Comparison of ENCODE assay signal across 11 mouse cellular contexts in the genomic region with DNA sequence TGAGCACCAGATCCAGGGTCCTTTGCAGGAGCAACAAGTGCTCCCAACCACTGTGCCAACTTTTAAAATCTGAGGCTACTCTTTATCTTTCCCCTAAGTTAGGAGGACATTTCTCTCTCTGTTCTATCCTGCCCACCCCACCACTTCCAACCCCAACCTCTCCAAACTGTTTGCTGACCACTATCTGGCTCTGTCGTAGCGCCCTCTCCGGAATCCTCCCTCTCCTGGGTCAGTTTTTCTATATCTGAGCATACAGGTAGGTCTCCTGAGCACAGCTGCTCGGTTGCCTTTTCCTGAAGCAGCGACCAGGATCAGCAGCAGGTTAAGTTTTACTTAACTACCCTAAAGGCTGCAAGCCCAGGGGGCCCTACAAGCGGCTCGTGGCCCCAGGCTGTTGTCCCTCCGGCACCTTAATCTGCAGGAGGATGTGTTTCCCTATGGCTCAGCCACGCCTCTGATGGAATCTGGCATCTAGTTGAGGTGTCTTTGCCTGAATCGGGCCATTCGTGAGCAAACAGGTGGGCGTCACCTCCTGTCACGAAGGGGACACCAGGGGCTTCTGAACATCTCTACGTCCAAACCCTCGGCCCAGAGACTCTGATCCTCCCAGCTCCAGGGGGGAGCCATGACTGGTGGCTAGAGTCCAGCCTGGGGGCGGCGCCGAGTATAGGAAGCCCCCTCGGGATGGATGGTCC. TPM values are rescaled to one million over a fixed set of nuclear protein-coding genes. Genes with fewer than 3 reads are reported as not detected.
DNase-seq lines count a peak whose midpoint lies in the region; ATAC-seq lines count a peak whose summit lies in the region.
"Had no signal": no experiment of that assay in that cellular context is flagged by ENCODE, and none has a peak within 500 bp of the region (broad histone marks: within the 10 kb centered on the region; RNA-seq: fewer than 3 reads in every experiment).

No protein-coding gene starts in this region.

- no peak overlapping the region; the same call in 1 of the 2 replicates for H3K4me2 ChIP-seq in hindbrain, embryonic 14.5 days (replicated peaks)
- 0 out of 2 replicates have a peak overlapping the region, but pooled peaks have one; percentile 10 for H3K4me2 ChIP-seq in forebrain, embryonic 15.5 days (replicated peaks)
- H3K4me2 ChIP-seq in midbrain, embryonic 12.5 days (replicated peaks), result 0 out of 2 replicates have a peak overlapping the region, but pooled peaks have one; percentile 1

- peaks cover 96% of the 10 kb centered on the region for H3K27me3 ChIP-seq in hindbrain, embryonic 10.5 days (ENCODE audit: insufficient read depth, poor library complexity, severe bottlenecking)
- H3K27me3 ChIP-seq in hindbrain, embryonic 14.5 days (ENCODE audit: control insufficient read depth, insufficient read depth, low read length), result peaks cover 88% of the 10 kb centered on the region
- peaks cover 88% of the 10 kb centered on the region for H3K27me3 ChIP-seq in forebrain, embryonic 15.5 days
- peaks cover 92% of the 10 kb centered on the region for H3K27me3 ChIP-seq in midbrain, embryonic 12.5 days

- H3K4me1 ChIP-seq in hindbrain, embryonic 10.5 days (replicated peaks), result peaks cover 7% of the 10 kb centered on the region
- H3K4me1 ChIP-seq in hindbrain, embryonic 14.5 days (replicated peaks; ENCODE audit: control insufficient read depth, insufficient read depth, low read length), result peaks cover 4% of the 10 kb centered on the region; the same call in 1 of the 2 replicates
- H3K4me1 ChIP-seq in forebrain, embryonic 15.5 days, result peaks cover 6% of the 10 kb centered on the region
- peaks cover 4% of the 10 kb centered on the region; the same call in 1 of the 2 replicates for H3K4me1 ChIP-seq in midbrain, embryonic 12.5 days

- H3K4me3 ChIP-seq in hindbrain, embryonic 10.5 days, result peak overlapping the region; percentile 35
- no peak overlapping the region for H3K4me3 ChIP-seq in hindbrain, embryonic 14.5 days (replicated peaks; ENCODE audit: low read length)
- no peak overlapping the region for H3K4me3 ChIP-seq in forebrain, embryonic 15.5 days
- no peak overlapping the region for H3K4me3 ChIP-seq in midbrain, embryonic 12.5 days

- no peak for DNase-seq in hindbrain, embryonic 10.5 days (ENCODE audit: low spot score)
- DNase-seq in hindbrain, embryonic 14.5 days (ENCODE audit: low spot score), result no peak
- DNase-seq in embryo, embryonic 11 days, result peak; percentile 36
- no peak for DNase-seq in thymus, postnatal 25 days
- DNase-seq in layer of hippocampus, postnatal 10 days (ENCODE audit: low spot score in 2 of 2), result no peak
- DNase-seq in retina, postnatal 1 day, result no peak

- H3K36me3 ChIP-seq in hindbrain, embryonic 10.5 days, result no peaks in the 10 kb centered on the region
- H3K36me3 ChIP-seq in hindbrain, embryonic 14.5 days (replicated peaks; ENCODE audit: control insufficient read depth, insufficient read depth), result no peaks in the 10 kb centered on the region
- no peaks in the 10 kb centered on the region for H3K36me3 ChIP-seq in forebrain, embryonic 15.5 days
- H3K36me3 ChIP-seq in midbrain, embryonic 12.5 days, result no peaks in the 10 kb centered on the region
- H3K36me3 ChIP-seq: G1E had no signal

- no peak for ATAC-seq in hindbrain, embryonic 14.5 days (ENCODE audit: low FRiP score)
- no peak for ATAC-seq in forebrain, embryonic 15.5 days (replicated peaks)
- ATAC-seq in midbrain, embryonic 12.5 days (ENCODE audit: low FRiP score, low read depth), result no peak

- no peak overlapping the region for H3K9ac ChIP-seq in hindbrain, embryonic 14.5 days
- H3K9ac ChIP-seq in forebrain, embryonic 15.5 days (replicated peaks), result no peak overlapping the region
- no peak overlapping the region for H3K9ac ChIP-seq in midbrain, embryonic 12.5 days (replicated peaks)

- H3K27ac ChIP-seq in hindbrain, embryonic 10.5 days, result no peak overlapping the region
- H3K27ac ChIP-seq in hindbrain, embryonic 14.5 days, result no peak overlapping the region
- no peak overlapping the region for H3K27ac ChIP-seq in forebrain, embryonic 15.5 days (replicated peaks)
- no peak overlapping the region for H3K27ac ChIP-seq in midbrain, embryonic 12.5 days (replicated peaks)

- peaks cover 6% of the 10 kb centered on the region; the same call in 1 of the 2 replicates for H3K9me3 ChIP-seq in hindbrain, embryonic 10.5 days
- H3K9me3 ChIP-seq in hindbrain, embryonic 14.5 days (ENCODE audit: control insufficient read depth, low read length), result peaks cover 5% of the 10 kb centered on the region
- H3K9me3 ChIP-seq in forebrain, embryonic 15.5 days, result peaks cover 5% of the 10 kb centered on the region; the same call in 1 of the 2 replicates
- H3K9me3 ChIP-seq in midbrain, embryonic 12.5 days, result peaks cover 6% of the 10 kb centered on the region; the same call in 1 of the 2 replicates
- H3K9me3 ChIP-seq: G1E had no signal

- WGBS in hindbrain, embryonic 10.5 days, result 1% methylated on average over 19 of the region's 19 CpGs
- 3% methylated on average over 19 of the region's 19 CpGs for WGBS in hindbrain, embryonic 14.5 days
- WGBS in forebrain, embryonic 15.5 days, result under 1% methylated on average over 19 of the region's 19 CpGs
- WGBS in midbrain, embryonic 12.5 days, result 1% methylated on average over 19 of the region's 19 CpGs

RNA-seq across cellular contexts. Expression of gene Tfap2a, which starts 6.1 kb away (rescaled TPM):
- polyA plus RNA-seq in hindbrain, embryonic 10.5 days (2016; fragmentation: Nextera tagmentation; extraction: Ambion mirVana), result 6.7 and 13.8 TPM in 2 replicates
- 9.6 and 10.5 TPM in 2 replicates for polyA plus RNA-seq in hindbrain, embryonic 14.5 days (2014; fragmentation: Nextera tagmentation; extraction: Ambion mirVana)
- polyA plus RNA-seq in forebrain, embryonic 15.5 days (2015; fragmentation: Nextera tagmentation; extraction: Ambion mirVana), result 0.32 and 0.33 TPM in 2 replicates
- 5.9 and 6.3 TPM in 2 replicates for polyA plus RNA-seq in midbrain, embryonic 12.5 days (2016; fragmentation: Nextera tagmentation; extraction: Ambion mirVana)
- total RNA-seq in layer of hippocampus, postnatal 10 days (2021), result under 1 TPM; 0.38 to 0.48 TPM
- total RNA-seq: granulocyte monocyte progenitor cell, adult 5-6 weeks; megakaryocyte-erythroid progenitor cell, adult 5-6 weeks had no signal
